Mouse (Mus musculus) B cell, adult 67 days (primary cell): ENCODE data around the gene Rbm17. TPM values are rescaled to one million over a fixed set of nuclear protein-coding genes. Genes with fewer than 3 reads are reported as not detected.

Experiments used
- total RNA-seq, 2 experiments: library from RNA; stranded (reverse); gene quantifications; 4 replicates each; pipeline ENCODE4 v1.2.4; 2023

Rbm17 gene
- total RNA-seq, result 100 to 1,000 TPM; 155 to 164 TPM

DNA sequence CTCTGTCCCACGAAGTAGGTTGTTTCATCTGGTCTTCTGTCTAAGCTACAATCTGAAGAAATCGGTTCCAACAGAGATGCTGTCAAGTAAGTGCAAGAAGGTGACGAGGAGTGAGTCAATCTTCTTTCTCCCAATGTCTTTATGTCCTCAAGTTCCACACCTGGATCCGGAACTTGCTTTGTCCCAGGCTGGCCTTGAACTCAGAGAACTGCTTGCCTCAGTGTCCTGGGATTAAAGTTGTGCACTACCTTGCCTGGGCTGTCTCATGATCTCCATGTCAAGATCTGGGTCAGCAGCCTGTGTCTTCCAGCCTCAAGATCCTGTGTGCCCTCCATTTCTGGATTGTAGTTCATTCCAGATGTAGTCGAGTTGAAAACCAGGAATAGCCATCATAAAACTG lies at the start of gene Rbm17:
Rbm17 (minus strand) TSS at position 101 of the 400 bp plus-strand sequence.

DNA sequence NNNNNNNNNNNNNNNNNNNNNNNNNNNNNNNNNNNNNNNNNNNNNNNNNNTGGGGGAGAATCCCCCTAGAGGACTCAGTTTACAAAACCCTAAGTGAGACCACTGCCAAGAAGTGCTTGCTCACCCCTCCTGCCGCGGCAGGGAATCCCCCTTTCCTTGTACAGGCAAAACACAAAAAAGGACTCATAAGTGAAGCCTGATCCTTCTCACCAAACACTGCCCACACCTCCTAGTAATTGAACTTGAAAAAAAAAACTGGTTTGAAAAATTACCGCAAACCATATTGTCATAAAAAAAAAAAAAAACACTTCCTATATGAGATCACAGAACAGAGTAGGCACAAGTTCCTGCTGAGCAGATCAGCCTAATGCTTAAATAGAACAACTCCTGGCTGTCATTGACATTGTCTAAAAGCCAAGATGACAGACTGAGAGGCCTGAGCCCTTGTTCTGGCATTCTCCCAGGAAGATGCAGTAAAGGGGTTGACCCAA lies 38.5 kb upstream of the Rbm17 start, which contains the start of gene Il2ra:
Il2ra (plus strand) TSS at position 357 of the 491 bp plus-strand sequence.

DNA sequence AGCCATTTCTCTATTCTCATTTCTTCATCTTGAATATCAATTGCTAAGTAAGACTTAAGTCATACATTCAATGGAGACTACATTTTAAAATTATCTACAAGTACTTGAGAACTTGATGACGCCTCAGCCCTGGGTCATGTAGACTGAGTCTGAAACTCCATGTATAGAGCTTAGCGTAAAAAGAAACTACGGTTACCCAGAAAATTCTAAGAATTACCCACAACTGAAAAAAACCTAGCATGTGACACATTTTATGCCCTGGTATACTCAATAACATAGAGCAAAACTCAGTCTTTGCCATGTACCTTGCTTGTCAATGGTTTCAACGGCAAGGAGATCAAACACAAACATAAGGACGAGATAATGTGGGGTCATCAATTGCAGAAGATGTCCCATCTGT lies 21.9 kb upstream of the Rbm17 start, which contains the start of gene Gm17490:
Gm17490 (minus strand) TSS at position 375 of the 400 bp plus-strand sequence.

DNA sequence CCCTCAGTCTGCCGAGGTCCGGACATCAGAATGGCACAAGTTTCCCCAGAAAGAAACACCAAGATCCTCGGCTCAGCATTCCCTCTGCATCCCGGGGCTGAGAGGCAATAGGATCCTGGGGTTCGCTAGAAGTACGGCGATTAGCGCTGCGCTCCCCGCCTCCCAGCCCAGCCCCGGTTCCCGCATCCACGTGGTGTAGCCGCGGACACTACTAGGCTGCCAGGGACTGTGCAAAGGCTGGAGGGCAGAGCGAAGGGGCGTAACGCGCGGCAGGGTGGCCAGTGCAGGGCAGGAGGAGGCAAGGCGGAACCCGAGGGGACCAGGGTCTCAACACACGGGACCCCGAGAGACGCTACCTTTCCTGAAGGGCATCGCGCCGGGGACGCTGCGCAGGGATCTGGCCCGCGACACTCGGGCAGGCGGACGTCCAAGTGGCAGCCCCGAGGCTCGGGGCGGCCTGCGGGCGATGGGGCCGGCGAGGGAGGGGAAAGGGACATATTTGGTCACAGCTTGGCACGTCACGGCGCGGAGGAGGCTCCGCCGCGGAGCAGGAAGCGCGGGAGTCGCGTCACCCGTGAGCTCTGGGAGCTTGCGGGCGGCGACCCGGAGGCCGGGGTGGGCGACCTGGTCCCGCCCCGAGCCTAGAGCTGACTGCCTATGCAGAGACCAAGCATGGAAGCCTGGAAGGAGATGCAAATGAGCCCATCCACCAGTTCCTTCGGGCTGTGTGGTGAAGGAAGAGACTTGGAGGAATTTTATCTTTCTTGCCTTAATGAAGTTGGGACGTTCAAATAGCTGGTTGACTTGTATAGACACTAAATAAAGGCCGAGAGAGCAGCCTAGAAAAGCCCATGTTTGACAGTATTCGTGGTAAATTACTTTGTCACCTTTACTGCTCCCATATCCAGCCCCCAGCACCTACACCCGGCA lies 50.2 kb downstream of the Rbm17 start, which contains the start of gene Pfkfb3:
Pfkfb3 (minus strand) TSS at position 607 of the 930 bp plus-strand sequence.

Other genes with a start within 250 kb of the Rbm17 start
- 10 to 100 TPM; 48.8 to 51.1 TPM for gene Pfkfb3, start 50.1 kb downstream of the Rbm17 start, total RNA-seq
- not detected for gene Gm17490, start 22.1 kb upstream of the Rbm17 start, total RNA-seq
- 1 to 10 TPM; 1.6 to 3.3 TPM for gene Il2ra, start 38.7 kb upstream of the Rbm17 start, total RNA-seq
- gene Il15ra, start 101.1 kb upstream of the Rbm17 start, total RNA-seq, result 1 to 10 TPM; 5.5 to 7.1 TPM
- gene Fbh1, start 173.4 kb upstream of the Rbm17 start, total RNA-seq, result 10 to 100 TPM; 57.9 to 59.0 TPM
- 100 to 1,000 TPM in 1 of 2 experiments, 10 to 100 TPM in 1; 93.2 to 109 TPM for gene Ankrd16, start 173.7 kb upstream of the Rbm17 start, total RNA-seq